Mouse (Mus musculus) liver, embryonic 14.5 days (tissue): ENCODE measurements around the gene Plekhm1. TPM values are rescaled to one million over a fixed set of nuclear protein-coding genes. Genes with fewer than 3 reads are reported as not detected.
A peak's percentile ranks its signal among the peaks of the same experiment; 100 is the strongest.

Experiments
- ATAC-seq: fragments of 200-750 bp; cut with Nextera tagmentation; 2 replicates; pipeline ENCODE4 v1.8.0; 2017; ENCODE audit warnings: moderate number of reproducible peaks, mild to moderate bottlenecking, moderate library complexity; ENCODE audit not compliant: insufficient read depth
- DNase-seq, 3 experiments: peaks; one replicate each; pipeline ENCODE4 v3.0.0-alpha.2; 2012 to 2013; ENCODE audit warnings: low read depth in 3 of 3, low spot score in 3 of 3
- H3K27ac ChIP-seq: fragments of 300-500 bp; sonication (generic); 2 replicates; pipeline ENCODE4 v1.5.1; 2014; ENCODE audit warnings: moderate library complexity, mild to moderate bottlenecking, control low read depth, inconsistent platforms
- H3K27me3 ChIP-seq: fragments of 300-500 bp; sonication (generic); 2 replicates; pipeline ENCODE4 v1.6.1; 2014; ENCODE audit warnings: mild to moderate bottlenecking, low read length, moderate library complexity; ENCODE audit not compliant: control insufficient read depth, insufficient read depth
- H3K36me3 ChIP-seq: fragments of 300-500 bp; sonication (generic); replicated peaks from 2 replicates; pipeline ENCODE4 v1.6.1; 2014; ENCODE audit warnings: low read depth; ENCODE audit not compliant: control insufficient read depth, insufficient read depth
- H3K4me1 ChIP-seq, 2 experiments: fragments of 200-500 bp in 1 of 2; fragments of 300-500 bp in 1 of 2; sonication (generic) in 1 of 2; replicated peaks; 2 replicates each; pipeline ENCODE4 v1.6.1; 2012 to 2014; ENCODE audit warnings: antibody characterized with exemption in 1 of 2, inconsistent platforms in 1 of 2, low read length in 1 of 2; ENCODE audit not compliant: control insufficient read depth in 2 of 2, insufficient read depth in 2 of 2
- H3K4me2 ChIP-seq: fragments of 300-500 bp; sonication (generic); 2 replicates; pipeline ENCODE4 v1.6.1; 2014; ENCODE audit warnings: low read depth, mild to moderate bottlenecking, control low read depth, moderate library complexity
- H3K4me3 ChIP-seq, 2 experiments: fragments of 200-500 bp in 1 of 2; fragments of 300-500 bp in 1 of 2; sonication (generic) in 1 of 2; 2 replicates each; pipeline ENCODE4 v1.5.1; 2012 to 2014; ENCODE audit warnings: low read depth in 2 of 2, low read length in 2 of 2, mild to moderate bottlenecking in 2 of 2, control low read depth in 1 of 2, inconsistent platforms in 1 of 2, moderate library complexity in 1 of 2; ENCODE audit not compliant: insufficient read depth in 1 of 2
- H3K9ac ChIP-seq: fragments of 300-500 bp; sonication (generic); replicated peaks from 2 replicates; pipeline ENCODE4 v1.6.1; 2014; ENCODE audit warnings: mild to moderate bottlenecking, control low read depth, moderate library complexity
- H3K9me3 ChIP-seq: fragments of 300-500 bp; sonication (generic); 2 replicates; pipeline ENCODE4 v1.6.1; 2016; ENCODE audit warnings: low read length, mixed read lengths; ENCODE audit not compliant: control insufficient read depth
- CTCF ChIP-seq: IDR thresholded peaks from 2 replicates; pipeline ENCODE4 v1.5.1; 2016; ENCODE audit warnings: antibody characterized with exemption, low read depth, control low read depth
- EP300 ChIP-seq: IDR thresholded peaks from 2 replicates; pipeline ENCODE4 v1.6.1; 2016; ENCODE audit warnings: antibody characterized with exemption, low read depth
- WGBS: fragments of 180-500 bp; shearing (Covaris S2); extraction: QIAGEN DNeasy Blood & Tissue Kit; methylation state at CpG from one replicate; pipeline ENCODE4 v1.1.7; 2014; ENCODE audit not compliant: insufficient replicate concordance; 5-methylcytosine and 5-hydroxymethylcytosine counted together
- polyA plus RNA-seq, 2 experiments: library from polyadenylated mRNA; depleted of rRNA in 1 of 2; stranded (reverse) in 1 of 2; unstranded in 1 of 2; fragments of >200 nt; fragmentation: Nextera tagmentation in 1 of 2; extraction: Ambion mirVana in 1 of 2; gene quantifications; 2 replicates each; pipeline versions ENCODE4 v1.2.1 to v1.2.3; 2012 to 2014

Gene Plekhm1
- polyA plus RNA-seq, 2 experiments: 3.3 to 3.7 TPM

DNA sequence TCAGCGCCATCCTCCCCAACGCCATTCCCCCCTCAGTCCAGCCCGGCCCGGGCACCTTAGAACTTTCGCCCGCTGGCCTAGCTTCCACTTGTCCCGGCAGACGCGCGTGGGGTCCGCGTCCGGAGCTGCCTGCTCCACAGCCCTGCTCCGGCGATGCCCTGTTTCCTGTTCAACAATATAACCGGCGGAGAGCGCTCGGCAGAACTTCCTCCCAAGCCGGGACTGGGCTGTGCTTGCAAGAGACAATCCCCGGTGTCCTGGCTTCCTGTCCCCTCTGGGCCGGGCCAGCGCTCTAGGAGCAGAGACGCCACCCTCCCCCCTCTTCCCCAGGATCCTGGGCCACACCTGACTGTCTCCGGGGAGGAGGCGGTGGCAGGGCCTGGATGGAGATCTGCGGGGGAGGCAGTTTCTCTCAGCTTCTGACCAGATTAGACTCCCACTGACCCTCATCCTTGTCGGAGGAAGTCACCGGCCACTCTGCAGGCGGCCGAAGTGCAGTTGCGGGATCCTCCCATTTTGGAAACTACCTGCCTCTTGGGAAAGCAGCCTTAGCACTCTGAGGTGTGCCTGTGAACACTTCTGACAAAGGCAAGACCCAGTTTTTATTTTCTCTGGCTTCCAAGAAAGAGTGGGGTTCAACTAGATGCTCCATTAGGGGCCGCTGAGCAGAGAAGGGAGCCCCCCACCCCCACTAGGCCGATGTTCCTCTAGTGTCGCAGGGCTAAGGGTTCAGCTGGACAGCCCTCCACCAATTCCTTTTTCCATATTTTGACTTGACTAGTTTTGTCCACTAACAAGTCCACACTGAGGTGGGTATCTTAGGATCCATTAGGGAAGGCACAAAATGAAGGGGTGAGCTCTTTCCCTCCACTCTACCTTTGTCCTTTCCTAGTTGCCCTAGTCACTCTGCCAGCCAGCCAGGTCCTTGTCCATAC lies 49.0 kb downstream of the Plekhm1 start, which contains the start of gene Arhgap27:
Gene Arhgap27, minus strand, starts transcription at position 479 of the 935 bp plus-strand sequence.
- 2% methylated on average over 35 of the region's 35 CpGs for WGBS
- Histone ChIP-seq H3K9me3 (no peaks in the 10 kb centered on the region), H3K4me2 (peak within 1 kb of the TSS; percentile 58), H3K27me3 (peaks cover 53% of the 10 kb centered on the region), H3K4me3 (peak within 1 kb of the TSS; percentile 45 to 47), H3K27ac (no peak within 1 kb of the TSS), H3K4me1 (peaks cover 0 to 4% of the 10 kb centered on the region in 2 experiments; a peak in 1 of 4 replicates), H3K9ac (peak within 1 kb of the TSS; percentile 21; the same call in 1 of the 2 replicates), H3K36me3 (no peaks in the 10 kb centered on the region)
- no peak for DNase-seq
- no peak for TF ChIP-seq EP300
- TF ChIP-seq CTCF: no peak
- ATAC-seq: no peak; the same call in 1 of the 2 replicates

DNA sequence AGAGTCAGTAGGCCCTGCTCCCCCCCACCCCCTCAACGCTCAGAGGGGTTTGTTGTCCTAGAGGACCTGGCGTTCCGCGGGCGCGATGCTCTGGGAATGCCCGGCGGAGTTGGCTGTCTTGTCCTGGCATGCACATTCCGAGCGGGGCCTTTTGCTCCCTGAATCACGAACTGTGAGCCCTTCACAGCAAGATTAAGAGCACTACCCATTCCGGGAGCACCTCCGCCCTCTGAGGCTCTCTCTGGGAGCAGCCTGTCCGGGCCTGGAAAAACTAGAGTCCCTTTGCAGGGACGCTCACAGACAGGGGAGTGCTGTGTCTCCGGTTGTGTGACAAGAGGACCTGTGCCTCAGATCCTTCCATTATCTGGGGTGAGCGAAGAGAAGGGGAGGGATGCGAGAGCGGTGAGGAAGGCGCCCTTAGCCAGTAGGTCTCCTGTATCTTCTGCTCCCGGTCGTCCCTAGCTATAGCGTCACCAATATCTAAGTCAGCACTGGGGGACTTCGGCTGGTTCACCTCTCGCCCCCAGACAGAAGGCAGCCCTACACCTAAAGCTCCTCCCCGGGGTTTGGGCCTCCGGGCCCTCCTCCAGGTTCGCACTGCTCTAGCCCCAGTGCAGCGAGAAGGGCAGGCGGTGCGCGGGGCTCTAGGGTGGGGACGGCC lies 49.8 kb downstream of the Plekhm1 start:
- Histone ChIP-seq H3K4me3 (peak overlapping the region; percentile 45 to 47), H3K27me3 (peaks cover 53% of the 10 kb centered on the region), H3K36me3 (no peaks in the 10 kb centered on the region), H3K9ac (peak overlapping the region; percentile 16; the same call in 1 of the 2 replicates), H3K9me3 (no peaks in the 10 kb centered on the region), H3K27ac (no peak overlapping the region), H3K4me1 (peaks cover 0 to 4% of the 10 kb centered on the region in 2 experiments; a peak in 1 of 4 replicates), H3K4me2 (peak overlapping the region; percentile 58)
- TF ChIP-seq CTCF (no peak), EP300 (no peak)
- DNase-seq (no peak), ATAC-seq (no peak)
- WGBS: 2% methylated on average over 33 of the region's 33 CpGs

DNA sequence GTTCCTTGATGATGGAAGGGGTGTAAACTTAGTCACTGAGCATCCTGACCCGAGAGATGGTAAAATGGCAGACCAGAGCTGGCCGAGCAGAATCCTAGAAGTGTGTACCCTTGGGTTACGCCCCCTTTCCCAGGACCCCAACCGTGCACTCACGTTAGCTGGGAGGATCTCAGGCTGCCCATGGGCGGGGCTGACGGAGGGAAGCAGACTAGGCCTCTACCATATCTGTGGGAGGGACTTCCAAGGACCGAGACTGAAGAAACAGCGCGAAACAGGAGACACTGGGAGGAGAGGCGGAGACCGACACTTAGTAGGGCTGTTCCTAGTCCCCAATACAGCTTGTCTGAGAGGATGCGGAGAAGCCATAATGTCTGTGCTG lies 50.4 kb downstream of the Plekhm1 start:
- ATAC-seq: no peak
- peaks cover 53% of the 10 kb centered on the region for H3K27me3 ChIP-seq
- H3K4me2 ChIP-seq: peak overlapping the region; percentile 58
- H3K27ac ChIP-seq: no peak overlapping the region
- no peak overlapping the region for H3K9ac ChIP-seq
- H3K9me3 ChIP-seq: no peaks in the 10 kb centered on the region
- TF ChIP-seq CTCF (no peak), EP300 (no peak)
- no peaks in the 10 kb centered on the region for H3K36me3 ChIP-seq
- H3K4me3 ChIP-seq: peak overlapping the region; percentile 10 to 47; a peak in 3 of 4 replicates
- H3K4me1 ChIP-seq: peaks cover 0 to 4% of the 10 kb centered on the region in 2 experiments; a peak in 1 of 4 replicates
- no peak for DNase-seq
- 2% methylated on average over 13 of the region's 13 CpGs for WGBS

DNA sequence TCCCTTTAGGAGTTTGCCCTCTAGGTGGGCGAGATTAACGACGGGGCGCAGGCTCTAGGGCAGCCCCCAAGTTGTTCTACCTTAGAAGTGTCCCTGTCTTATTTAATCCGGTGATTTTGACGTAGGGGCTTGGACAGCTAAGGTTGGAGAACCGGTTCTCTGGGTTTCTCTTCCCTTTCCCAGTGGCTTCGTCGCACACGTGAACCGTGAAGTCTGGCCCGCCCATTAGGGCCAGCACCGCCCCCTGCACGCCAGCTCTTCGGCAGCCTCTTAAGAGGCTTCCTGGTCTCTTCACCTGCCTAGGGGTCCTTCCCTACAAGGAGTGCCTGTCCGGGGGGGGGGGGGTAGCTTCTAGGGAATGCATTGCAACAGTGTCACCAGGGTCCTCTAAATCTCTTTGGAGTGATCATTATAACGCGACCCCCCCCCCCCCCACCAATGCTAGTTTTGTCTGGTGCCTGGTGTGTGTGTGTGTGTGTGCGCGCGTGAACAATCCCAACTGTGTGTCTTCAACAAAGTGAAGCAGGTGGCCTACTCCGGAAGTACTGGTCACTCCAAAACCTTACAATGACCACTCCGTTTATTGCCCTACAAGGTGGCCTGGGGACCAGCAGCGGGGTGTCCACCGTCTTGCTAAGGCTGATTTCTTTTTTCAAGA lies 51.0 kb downstream of the Plekhm1 start:
- no peak overlapping the region for H3K9ac ChIP-seq
- TF ChIP-seq CTCF (no peak), EP300 (no peak)
- WGBS: 5% methylated on average over 25 of the region's 25 CpGs

More for the DNA sequence above, 51.0 kb downstream of the Plekhm1 start:
- peaks cover 53% of the 10 kb centered on the region for H3K27me3 ChIP-seq
- no peak overlapping the region for H3K27ac ChIP-seq
- ATAC-seq (no peak), DNase-seq (no peak)
- peaks cover 0 to 4% of the 10 kb centered on the region in 2 experiments; a peak in 1 of 4 replicates for H3K4me1 ChIP-seq
- H3K4me2 ChIP-seq: peak overlapping the region; percentile 58
- H3K36me3 ChIP-seq: no peaks in the 10 kb centered on the region
- H3K4me3 ChIP-seq: peak overlapping the region; percentile 10 to 25; a peak in 1 of 4 replicates
- no peaks in the 10 kb centered on the region for H3K9me3 ChIP-seq
